Mouse (Mus musculus): Measurements from ENCODE around the gene Mrgprb3. TPM values are rescaled to one million over a fixed set of nuclear protein-coding genes. Genes with fewer than 3 reads are reported as not detected.

Gene Mrgprb3
- polyA plus RNA-seq (2016; fragmentation: Nextera tagmentation; extraction: Ambion mirVana): not detected in 2 replicates

- no peaks in the 10 kb centered on the region for H3K27me3 ChIP-seq
- H3K36me3 ChIP-seq: no peaks in the 10 kb centered on the region
- 0 out of 2 replicates have a peak, but pooled peaks cover 4% of the 10 kb centered on the region for H3K9me3 ChIP-seq (replicated peaks)
- ATAC-seq (ENCODE audit: low FRiP score): no peak
- no peak within 1 kb of the TSS for H3K9ac ChIP-seq
- H3K4me2 ChIP-seq (replicated peaks): no peak within 1 kb of the TSS
- H3K4me1 ChIP-seq: no peaks in the 10 kb centered on the region
- no peak within 1 kb of the TSS for H3K27ac ChIP-seq
- H3K4me3 ChIP-seq: no peak within 1 kb of the TSS
- WGBS: 95% methylated on average over 2 of the region's 2 CpGs
Measured at GRCm38 (mm10) chr7:48643711-48644110, at the start of gene Mrgprb3. Gene Mrgprb3 (minus strand): TSS chr7:48643811.

Other genes starting within 250 kb of the Mrgprb3 start
- not detected in 2 replicates for gene Mrgprb1, start 187.5 kb downstream of the Mrgprb3 start, polyA plus RNA-seq (2016; fragmentation: Nextera tagmentation; extraction: Ambion mirVana)
- not detected in 2 replicates for gene Mrgprx2, start 144.5 kb downstream of the Mrgprb3 start, polyA plus RNA-seq (2016; fragmentation: Nextera tagmentation; extraction: Ambion mirVana)
- not detected in 2 replicates for gene Mrgprb2, start 85.7 kb downstream of the Mrgprb3 start, polyA plus RNA-seq (2016; fragmentation: Nextera tagmentation; extraction: Ambion mirVana)
- gene Zdhhc13, start 145.2 kb upstream of the Mrgprb3 start, polyA plus RNA-seq (2016; fragmentation: Nextera tagmentation; extraction: Ambion mirVana): 36.3 and 40.6 TPM in 2 replicates
- 1.0 and 3.6 TPM in 2 replicates for gene Csrp3, start 204.2 kb upstream of the Mrgprb3 start, polyA plus RNA-seq (2016; fragmentation: Nextera tagmentation; extraction: Ambion mirVana)
- 11.1 and 12.0 TPM in 2 replicates for gene E2f8, start 237.8 kb upstream of the Mrgprb3 start, polyA plus RNA-seq (2016; fragmentation: Nextera tagmentation; extraction: Ambion mirVana)

Data from hindbrain, embryonic 12.5 days (tissue).